12 mouse cellular contexts compared by ENCODE assay signal in genomic region chr1:191909316-191909715, GRCm38 (mm10). TPM values are rescaled to one million over a fixed set of nuclear protein-coding genes. Genes with fewer than 3 reads are reported as not detected.
DNase-seq lines count a peak whose midpoint lies in the region; ATAC-seq and TF ChIP-seq lines count a peak whose summit lies in the region.
"Had no signal": no experiment of that assay in that cellular context is flagged by ENCODE, and none has a peak within 500 bp of the region (broad histone marks: within the 10 kb centered on the region; RNA-seq: fewer than 3 reads in every experiment).

No protein-coding gene starts in this region.

- DNase-seq in kidney, adult 18-20 months: peak; percentile 27
- no peak for DNase-seq in kidney, postnatal 10 days
- no peak for DNase-seq in midbrain, embryonic 14.5 days
- DNase-seq in thymus, postnatal 36 days: no peak
- no peak for DNase-seq in adrenal gland, adult 8-10 months
- no peak for DNase-seq in left cerebral cortex, postnatal 36 days (ENCODE audit: low spot score in 2 of 2)
- DNase-seq: cerebellum, adult 2 months; lung, postnatal 14 days; right cerebral cortex, postnatal 14 days had no signal

- no peak for TF ChIP-seq POLR2A in bone marrow, adult 2 months (IDR thresholded peaks at IDR 0.05; ENCODE audit: borderline replicate concordance, control insufficient read depth, low read depth, low read length)

- peaks cover 2% of the 10 kb centered on the region for H3K4me1 ChIP-seq in bone marrow, adult 2 months (ENCODE audit: control insufficient read depth, insufficient read depth, low read length)
- H3K4me1 ChIP-seq in hindbrain, embryonic 13.5 days (replicated peaks): peaks cover 50% of the 10 kb centered on the region
- H3K4me1 ChIP-seq in midbrain, embryonic 14.5 days (ENCODE audit: control insufficient read depth, insufficient read depth, low read length): peaks cover 39% of the 10 kb centered on the region

- 94% methylated on average over 14 of the region's 14 CpGs for WGBS in bone marrow, adult 2 months
- WGBS in hindbrain, embryonic 13.5 days: 94% methylated on average over 14 of the region's 14 CpGs
- 94% methylated on average over 14 of the region's 14 CpGs for WGBS in midbrain, embryonic 14.5 days

- intact Hi-C loops in left cerebral cortex, postnatal 36 days (cut with DNase I): loop anchor here (5.0 kb wide), 1 partner anchor 332 kb away; the partner anchor contains the start of genes Dtl and Ints7

- ATAC-seq in hindbrain, embryonic 13.5 days (ENCODE audit: low FRiP score): no peak
- no peak for ATAC-seq in midbrain, embryonic 14.5 days (ENCODE audit: low FRiP score, low TSS enrichment)
- ATAC-seq: Patski had no signal

- no peak for TF ChIP-seq CTCF in bone marrow, adult 2 months (IDR thresholded peaks at IDR 0.05; ENCODE audit: control insufficient read depth, insufficient read depth, low read length)

- 0 out of 2 replicates have a peak overlapping the region, but pooled peaks have one; percentile 13 for H3K27ac ChIP-seq in bone marrow, adult 2 months (ENCODE audit: control insufficient read depth, insufficient read depth, low read depth, low read length, poor library complexity)
- H3K27ac ChIP-seq in hindbrain, embryonic 13.5 days: no peak overlapping the region
- no peak overlapping the region for H3K27ac ChIP-seq in midbrain, embryonic 14.5 days (replicated peaks; ENCODE audit: low read depth, low read length)

- H3K9ac ChIP-seq in hindbrain, embryonic 13.5 days: no peak overlapping the region
- no peak overlapping the region for H3K9ac ChIP-seq in midbrain, embryonic 14.5 days (replicated peaks; ENCODE audit: low read length)

- H3K4me3 ChIP-seq in bone marrow, adult 2 months (replicated peaks; ENCODE audit: control insufficient read depth, low read depth, low read length): peak overlapping the region; percentile 10
- peak overlapping the region; percentile 88 for H3K4me3 ChIP-seq in hindbrain, embryonic 13.5 days
- no peak overlapping the region for H3K4me3 ChIP-seq in midbrain, embryonic 14.5 days (replicated peaks; ENCODE audit: low read depth, low read length)

- H3K4me2 ChIP-seq in hindbrain, embryonic 13.5 days: peak overlapping the region; percentile 82
- H3K4me2 ChIP-seq in midbrain, embryonic 14.5 days (ENCODE audit: low read length): peak overlapping the region; percentile 93

- no peaks in the 10 kb centered on the region for H3K27me3 ChIP-seq in hindbrain, embryonic 13.5 days
- H3K27me3 ChIP-seq in midbrain, embryonic 14.5 days (ENCODE audit: control insufficient read depth, insufficient read depth, low read length): no peaks in the 10 kb centered on the region
- H3K27me3 ChIP-seq: Patski had no signal

- H3K36me3 ChIP-seq in hindbrain, embryonic 13.5 days: peaks cover 10% of the 10 kb centered on the region
- H3K36me3 ChIP-seq in midbrain, embryonic 14.5 days (ENCODE audit: control insufficient read depth, insufficient read depth, low read length): peaks cover 11% of the 10 kb centered on the region; the same call in 1 of the 2 replicates

- H3K9me3 ChIP-seq in hindbrain, embryonic 13.5 days: no peaks in the 10 kb centered on the region
- H3K9me3 ChIP-seq in midbrain, embryonic 14.5 days (ENCODE audit: control insufficient read depth, low read length): no peaks in the 10 kb centered on the region

RNA-seq across cellular contexts. Expression of gene Slc30a1, which starts 2.7 kb away (rescaled TPM):
- polyA plus RNA-seq in bone marrow, adult 2 months (2011; ENCODE audit: insufficient read depth, insufficient read length, low replicate concordance, missing spikeins): 5.0 and 7.9 TPM in 2 replicates
- polyA plus RNA-seq in hindbrain, embryonic 13.5 days (2015; fragmentation: Nextera tagmentation; extraction: Ambion mirVana): 2.3 and 2.8 TPM in 2 replicates
- 2.3 and 2.9 TPM in 2 replicates for polyA plus RNA-seq in midbrain, embryonic 14.5 days (2014; fragmentation: Nextera tagmentation; extraction: Ambion mirVana)
- total RNA-seq in adrenal gland, adult 8-10 months (2022): 10 to 100 TPM; 20.4 to 26.5 (median 21.1) TPM
- 10 to 100 TPM; 34.3 to 40.5 TPM for total RNA-seq in left cerebral cortex, postnatal 36 days (2021)
